Mouse (Mus musculus) cortical plate, adult 2 months (tissue): ENCODE measurements around the gene Clhc1. TPM values are rescaled to one million over a fixed set of nuclear protein-coding genes. Genes with fewer than 3 reads are reported as not detected.

Experiments
- H3K27ac ChIP-seq: fragments of 200-500 bp; 2 replicates; pipeline ENCODE4 v1.5.1; 2012; ENCODE audit warnings: low read length, control low read depth, inconsistent platforms; ENCODE audit not compliant: insufficient read depth
- H3K4me1 ChIP-seq: fragments of 200-500 bp; 2 replicates; pipeline ENCODE4 v1.6.1; 2011; ENCODE audit warnings: low read length; ENCODE audit not compliant: control insufficient read depth, insufficient read depth
- H3K4me3 ChIP-seq: fragments of 200-500 bp; 2 replicates; pipeline ENCODE4 v1.5.1; 2011; ENCODE audit warnings: mild to moderate bottlenecking, low read length, control low read depth; ENCODE audit not compliant: insufficient read depth
- CTCF ChIP-seq: fragments of 200-500 bp; IDR thresholded peaks from 2 replicates; pipeline ENCODE4 v1.5.1; 2011; ENCODE audit warnings: mild to moderate bottlenecking, control low read depth, low read length; ENCODE audit not compliant: insufficient read depth; ENCODE audit errors: extremely low read depth
- POLR2A ChIP-seq: fragments of 200-500 bp; IDR thresholded peaks from 2 replicates; pipeline ENCODE4 v1.6.1; 2011; ENCODE audit warnings: mild to moderate bottlenecking, low read length, control low read depth; ENCODE audit not compliant: insufficient read depth; ENCODE audit errors: extremely low read depth
- polyA plus RNA-seq: library from polyadenylated mRNA; depleted of rRNA; stranded (reverse); fragments of >200 nt; gene quantifications from 2 replicates; pipeline ENCODE4 v1.2.3, GENCODE M21; 2012; rRNA removed

Gene Clhc1
- polyA plus RNA-seq, result 0.13 and 0.17 TPM in 2 replicates

DNA sequence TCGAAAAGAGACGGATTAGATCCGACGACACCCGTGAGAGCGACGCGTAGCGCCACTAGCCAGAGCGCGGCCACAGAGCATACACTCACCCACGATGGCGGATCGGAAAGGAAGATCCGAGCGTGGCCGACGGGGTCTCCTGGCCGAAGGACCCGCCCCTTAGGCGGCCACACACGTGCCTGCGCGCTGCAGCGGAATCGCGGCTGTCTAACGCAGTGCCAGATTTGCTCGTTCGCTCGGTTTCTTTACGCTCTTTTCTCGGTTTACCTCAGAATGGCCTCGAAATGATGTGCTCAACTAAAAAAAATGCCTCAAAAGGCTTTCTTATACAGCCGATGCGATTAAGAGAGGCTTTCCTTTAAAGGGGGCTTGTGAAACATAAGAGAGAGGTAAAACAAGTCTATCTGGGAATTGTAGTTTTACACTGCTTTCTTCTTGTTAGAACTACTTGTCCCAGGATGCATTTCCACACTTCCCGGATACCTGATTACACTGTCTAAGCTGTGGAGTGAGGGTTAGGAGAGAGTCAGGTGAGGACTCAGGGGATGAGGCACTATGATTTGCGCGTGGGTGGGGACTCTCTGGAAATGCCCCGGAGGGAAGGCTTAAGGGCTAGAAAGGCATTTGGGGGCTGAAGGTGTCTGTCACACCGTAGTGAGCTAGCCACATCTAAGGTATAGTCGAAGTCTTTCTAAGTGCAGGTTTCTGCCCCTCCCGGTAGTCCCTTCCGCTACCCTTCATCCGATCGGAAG, at the start of gene Clhc1, which contains the start of gene Rps27a:
Gene Clhc1 (plus strand): TSS at position 199 of the 752 bp plus-strand sequence.
Gene Rps27a (minus strand): TSS at position 358 of the 752 bp plus-strand sequence.
- Histone ChIP-seq H3K4me1 (no peaks in the 10 kb centered on the region), H3K4me3 (peak within 1 kb of the TSS; percentile 47), H3K27ac (peak within 1 kb of the TSS; percentile 76)
- TF ChIP-seq POLR2A, result peak; percentile 95
- TF ChIP-seq CTCF, result no peak

DNA sequence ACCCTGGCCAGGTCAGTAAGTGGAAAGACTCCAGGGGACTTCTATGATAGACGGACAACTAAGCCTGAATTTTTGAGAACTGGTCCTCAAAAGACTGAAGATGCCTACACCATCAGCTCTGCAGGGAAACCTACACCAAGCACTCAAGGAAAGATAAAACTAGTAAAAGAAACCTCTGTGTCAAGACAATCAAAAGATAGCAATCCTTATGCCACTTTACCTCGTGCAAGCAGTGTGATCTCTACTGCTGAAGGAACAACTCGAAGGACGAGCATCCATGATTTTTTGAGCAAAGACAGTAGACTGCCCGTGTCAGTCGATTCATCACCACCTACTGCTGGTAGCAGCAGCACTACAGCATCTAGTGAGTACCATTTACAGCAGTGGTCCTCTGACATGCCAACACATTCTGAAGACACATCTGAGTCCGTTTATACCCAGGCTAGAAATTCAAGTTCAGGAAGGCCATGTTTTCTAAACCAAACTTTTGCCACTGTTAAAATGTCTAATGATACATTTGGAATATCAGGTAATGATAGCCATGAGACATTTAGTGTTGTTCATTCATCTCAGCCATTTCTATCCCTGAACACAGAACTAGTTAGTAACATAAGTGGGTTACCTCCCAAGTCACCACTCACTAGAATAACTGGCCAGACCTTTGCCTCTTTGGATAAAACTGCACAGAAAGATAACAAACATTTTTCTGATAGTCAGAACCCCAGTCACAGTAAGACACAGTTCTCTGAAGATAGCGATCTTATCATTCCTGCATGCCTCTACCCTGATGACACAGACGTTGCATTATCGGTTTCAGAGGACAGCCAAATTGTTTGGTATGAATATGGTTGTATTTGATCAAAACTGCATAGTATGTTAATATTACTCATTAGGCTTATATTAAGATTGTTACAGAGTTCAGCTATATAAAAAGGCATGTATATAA, 43.5 kb upstream of the Clhc1 start:
- no peak overlapping the region for H3K27ac ChIP-seq
- no peak overlapping the region for H3K4me3 ChIP-seq
- no peak for TF ChIP-seq POLR2A
- no peaks in the 10 kb centered on the region for H3K4me1 ChIP-seq

- H3K4me1 ChIP-seq, result no peaks in the 10 kb centered on the region
- TF ChIP-seq CTCF (no peak), POLR2A (no peak)
- no peak overlapping the region for H3K27ac ChIP-seq
- H3K4me3 ChIP-seq, result no peak overlapping the region
These were observed 42.7 kb upstream of the Clhc1 start for GRCm38 (mm10) chr11:29504899-29505625.

DNA sequence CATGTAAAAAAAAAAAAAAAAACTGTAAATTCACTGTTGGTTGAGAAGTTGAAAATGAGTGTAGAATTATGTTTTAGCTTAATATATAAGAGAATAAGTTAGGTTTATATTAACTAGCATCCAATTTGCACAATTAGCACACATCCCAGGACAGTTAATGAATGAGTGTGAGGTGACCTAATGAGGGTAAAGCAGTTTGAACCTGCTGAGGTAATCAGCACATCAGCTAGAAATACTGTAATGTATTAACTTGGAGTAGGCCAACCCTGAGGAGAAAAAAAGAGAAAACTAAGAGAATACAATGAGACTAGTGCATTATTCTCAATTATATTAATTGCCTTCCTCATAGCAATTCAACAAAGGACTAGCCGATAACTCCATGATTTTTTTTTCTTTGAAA, 38.3 kb upstream of the Clhc1 start:
- no peak overlapping the region for H3K27ac ChIP-seq
- no peaks in the 10 kb centered on the region; the same call in 1 of the 2 replicates for H3K4me1 ChIP-seq
- TF ChIP-seq POLR2A, result no peak
- TF ChIP-seq CTCF, result no peak
- H3K4me3 ChIP-seq, result no peak overlapping the region

DNA sequence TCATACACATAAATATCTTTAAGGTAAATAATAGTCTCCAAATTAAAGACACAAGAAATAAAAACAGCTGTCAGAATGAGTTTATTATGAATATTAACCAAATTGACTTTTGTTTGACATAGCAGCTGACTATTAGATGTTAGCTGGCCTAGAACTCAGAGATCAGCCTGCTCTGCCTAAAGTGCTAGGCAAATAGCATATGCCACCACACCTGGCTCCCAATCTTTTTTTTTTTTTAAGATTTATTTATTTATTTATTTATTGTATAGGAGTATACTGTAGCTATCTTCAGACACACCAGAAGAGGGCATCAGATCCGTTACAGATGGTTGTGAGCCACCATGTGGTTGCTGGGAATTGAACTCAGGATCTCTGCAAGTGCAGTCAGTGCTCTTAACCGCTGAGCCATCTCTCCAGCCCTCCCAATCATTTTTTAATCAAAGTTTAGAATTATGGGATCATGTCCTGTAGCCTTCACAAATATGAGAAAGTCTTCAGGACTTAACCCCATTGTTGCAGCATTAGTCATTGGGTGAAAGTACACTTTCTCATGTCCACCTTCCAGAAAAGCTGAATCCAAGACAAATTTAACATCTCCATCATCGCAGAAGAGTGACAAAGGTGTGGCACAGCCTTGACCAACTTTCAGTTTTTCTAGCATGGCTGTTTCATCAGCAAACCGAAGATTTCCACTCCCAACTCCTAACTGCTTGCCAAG, 34.8 kb upstream of the Clhc1 start:
- TF ChIP-seq CTCF, result no peak
- TF ChIP-seq POLR2A, result no peak
- no peak overlapping the region for H3K4me3 ChIP-seq
- H3K27ac ChIP-seq, result no peak overlapping the region

DNA sequence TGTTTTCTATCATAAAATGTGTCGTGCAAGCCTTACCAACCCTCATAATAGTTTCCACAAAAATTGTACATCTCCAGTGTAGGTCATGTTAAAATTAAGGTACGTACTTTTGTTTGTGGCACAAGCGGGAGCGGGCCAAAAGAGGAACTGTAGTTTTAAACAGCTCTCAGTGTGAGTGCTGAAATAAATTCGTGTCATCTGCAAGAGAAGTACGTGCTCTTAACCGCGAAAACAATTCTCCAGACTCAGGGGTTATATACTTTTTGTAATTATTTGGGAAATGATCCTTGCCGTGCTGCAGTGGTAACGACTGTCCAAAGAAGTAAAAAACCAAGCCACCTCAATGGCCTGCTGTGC, 33.4 kb upstream of the Clhc1 start:
- Histone ChIP-seq H3K27ac (peak overlapping the region; percentile 39; the same call in 1 of the 2 replicates), H3K4me3 (peak overlapping the region; percentile 75), H3K4me1 (no peaks in the 10 kb centered on the region; the same call in 1 of the 2 replicates)
- TF ChIP-seq POLR2A (no peak), CTCF (no peak)

More for the DNA sequence above, 34.8 kb upstream of the Clhc1 start:
- H3K4me1 ChIP-seq, result no peaks in the 10 kb centered on the region; the same call in 1 of the 2 replicates

DNA sequence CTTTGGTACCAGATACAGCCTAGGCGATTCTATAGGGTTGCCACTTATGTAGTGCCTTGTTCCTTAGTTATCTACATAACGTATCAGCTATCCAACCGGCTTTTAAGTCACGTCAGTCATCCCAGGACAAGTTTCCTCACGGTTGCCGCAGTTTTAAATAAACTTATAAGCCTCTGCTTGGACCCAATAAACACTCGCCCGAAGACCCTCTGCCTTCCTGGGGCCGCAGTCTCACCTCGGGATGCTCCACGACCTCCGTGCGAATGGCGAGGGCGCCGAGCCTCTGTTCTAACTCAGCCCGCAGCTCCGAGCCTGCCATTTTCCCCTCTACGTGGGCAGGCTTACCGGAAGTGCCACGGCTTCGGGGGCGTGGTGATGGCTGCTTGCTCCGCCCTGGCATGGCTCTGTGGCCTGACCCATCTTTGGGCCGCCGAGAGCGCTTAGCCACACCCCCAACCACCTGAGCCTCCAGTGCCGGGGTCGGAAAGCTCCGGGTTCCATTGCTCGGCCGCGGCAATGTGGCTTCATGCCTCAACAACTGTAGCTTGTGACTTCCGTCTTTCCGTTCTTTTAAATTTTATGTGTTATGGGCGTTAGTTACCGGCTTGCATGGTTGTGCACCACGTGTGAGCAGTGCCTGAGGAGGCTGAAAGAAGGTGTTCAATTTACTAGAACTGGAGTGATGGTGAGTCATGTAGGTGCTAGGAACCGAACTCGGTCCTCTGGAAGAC, 32.9 kb upstream of the Clhc1 start, which contains the start of gene Prorsd1:
Gene Prorsd1 (minus strand): TSS at position 352 of the 731 bp plus-strand sequence.
- Histone ChIP-seq H3K27ac (peak within 1 kb of the TSS; percentile 39), H3K4me3 (peak within 1 kb of the TSS; percentile 75), H3K4me1 (no peaks in the 10 kb centered on the region; the same call in 1 of the 2 replicates)
- TF ChIP-seq POLR2A, result no peak; the same call in 1 of the 2 replicates
- no peak for TF ChIP-seq CTCF
